Mouse (Mus musculus): Measurements from ENCODE around the gene Tmem59. TPM values are rescaled to one million over a fixed set of nuclear protein-coding genes. Genes with fewer than 3 reads are reported as not detected.

Tmem59 gene
- 356 and 359 TPM in 2 replicates for polyA plus RNA-seq (2015; fragmentation: Nextera tagmentation; extraction: Ambion mirVana)

DNA sequence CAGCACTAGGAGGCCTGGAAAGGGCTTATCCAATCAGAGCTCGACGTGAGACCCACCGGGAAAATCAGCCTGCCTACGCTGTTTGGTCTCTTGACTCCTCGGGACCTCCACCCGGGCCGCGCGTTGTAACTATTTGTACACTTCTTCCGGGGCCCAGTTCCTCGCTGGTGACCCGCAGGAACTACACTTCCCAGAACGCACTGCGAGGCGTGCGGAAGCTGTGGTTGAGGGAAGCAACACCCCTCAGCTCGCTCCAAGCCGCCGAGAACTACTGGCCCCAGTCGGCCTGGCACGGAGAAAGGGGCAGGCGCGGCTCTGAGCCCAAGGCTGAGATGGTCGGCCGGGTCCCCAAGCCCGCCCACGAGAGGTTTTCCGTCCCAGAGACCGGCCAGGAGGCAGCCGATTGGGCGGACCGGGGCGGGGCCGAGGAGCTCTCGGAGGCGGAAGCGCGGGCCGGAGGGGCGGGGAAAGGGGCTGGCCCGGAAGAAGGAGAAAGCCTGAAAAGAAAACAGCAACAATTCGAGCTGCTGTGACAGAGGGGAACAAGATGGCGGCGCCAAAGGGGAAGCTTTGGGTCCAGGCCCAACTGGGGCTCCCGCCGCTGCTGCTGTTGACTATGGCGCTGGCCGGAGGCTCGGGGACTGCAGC, at the start of gene Tmem59:
Tmem59 (plus strand) TSS at position 218 of the 648 bp plus-strand sequence.
- peak within 1 kb of the TSS; percentile 95 for H3K4me3 ChIP-seq (ENCODE audit: low read depth, low read length)
- H3K36me3 ChIP-seq (ENCODE audit: control insufficient read depth, insufficient read depth, low read length), result 0 out of 2 replicates have a peak, but pooled peaks cover 2% of the 10 kb centered on the region
- H3K9me3 ChIP-seq (replicated peaks; ENCODE audit: control insufficient read depth, low read length, poor library complexity, severe bottlenecking), result no peaks in the 10 kb centered on the region
- no peaks in the 10 kb centered on the region for H3K27me3 ChIP-seq (ENCODE audit: control insufficient read depth, insufficient read depth, low read depth, low read length)
- under 1% methylated on average over 48 of the region's 49 CpGs for WGBS
- peak within 1 kb of the TSS; percentile 97 for H3K27ac ChIP-seq (ENCODE audit: low read length)
- peak within 1 kb of the TSS; percentile 87 for H3K9ac ChIP-seq (ENCODE audit: low read depth, low read length)
- peak within 1 kb of the TSS; percentile 74 for H3K4me2 ChIP-seq (ENCODE audit: low read length)
- peaks cover 40% of the 10 kb centered on the region for H3K4me1 ChIP-seq (ENCODE audit: control insufficient read depth, insufficient read depth, low read length)
- ATAC-seq, result peak; percentile 96

DNA sequence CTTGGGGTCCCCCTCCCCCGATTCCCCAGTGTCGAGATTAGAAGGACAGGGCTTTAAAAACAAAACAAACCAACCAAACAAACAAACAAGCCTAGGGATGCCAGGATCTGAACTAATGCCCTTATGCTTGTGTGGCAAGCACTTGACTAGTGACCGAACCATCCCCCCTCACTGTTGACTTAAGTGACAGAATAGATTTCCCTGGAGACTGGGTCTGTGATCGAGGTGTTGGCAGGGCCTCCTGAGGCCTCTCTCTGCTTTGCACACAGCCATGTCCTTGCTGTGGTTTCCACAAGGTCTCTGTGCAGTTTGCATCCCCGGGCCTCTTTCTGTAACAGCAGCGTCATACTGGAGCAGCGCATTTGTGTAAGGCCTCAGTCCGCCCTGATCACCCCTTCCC, 48.8 kb upstream of the Tmem59 start:
- Histone ChIP-seq H3K27me3 (ENCODE audit: control insufficient read depth, insufficient read depth, low read depth, low read length) (no peaks in the 10 kb centered on the region), H3K9ac (ENCODE audit: low read depth, low read length) (no peak overlapping the region), H3K27ac (ENCODE audit: low read length) (no peak overlapping the region), H3K4me3 (ENCODE audit: low read depth, low read length) (no peak overlapping the region), H3K4me1 (ENCODE audit: control insufficient read depth, insufficient read depth, low read length) (peaks cover 16% of the 10 kb centered on the region), H3K9me3 (replicated peaks; ENCODE audit: control insufficient read depth, low read length, poor library complexity, severe bottlenecking) (no peaks in the 10 kb centered on the region), H3K36me3 (ENCODE audit: control insufficient read depth, insufficient read depth, low read length) (no peaks in the 10 kb centered on the region), H3K4me2 (ENCODE audit: low read length) (no peak overlapping the region)
- 72% methylated on average over 8 of the region's 8 CpGs for WGBS
- ATAC-seq, result no peak

DNA sequence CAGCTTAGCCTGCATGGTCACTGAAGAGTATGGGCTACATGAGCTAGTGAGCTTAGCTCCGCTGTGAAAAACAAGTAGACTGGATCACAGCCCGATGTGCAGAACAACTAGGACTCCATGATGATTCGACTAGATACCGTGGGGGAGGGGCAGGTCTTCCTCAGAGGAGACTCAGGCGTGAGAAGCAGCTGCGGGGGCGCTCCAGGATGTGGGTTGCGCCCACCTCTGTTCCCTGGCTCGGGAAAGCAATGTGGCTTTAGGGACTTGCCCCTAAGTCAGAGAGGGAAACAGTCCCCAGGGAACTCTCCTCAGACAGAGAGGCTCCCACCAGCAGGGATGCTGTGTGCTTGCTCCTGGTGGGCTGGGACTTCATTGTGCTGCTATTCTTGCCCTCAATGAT, 47.7 kb upstream of the Tmem59 start:
- Histone ChIP-seq H3K4me3 (ENCODE audit: low read depth, low read length) (no peak overlapping the region), H3K9me3 (replicated peaks; ENCODE audit: control insufficient read depth, low read length, poor library complexity, severe bottlenecking) (no peaks in the 10 kb centered on the region), H3K9ac (ENCODE audit: low read depth, low read length) (no peak overlapping the region), H3K27ac (ENCODE audit: low read length) (0 out of 2 replicates have a peak overlapping the region, but pooled peaks have one; percentile 14), H3K27me3 (ENCODE audit: control insufficient read depth, insufficient read depth, low read depth, low read length) (no peaks in the 10 kb centered on the region), H3K4me1 (ENCODE audit: control insufficient read depth, insufficient read depth, low read length) (peaks cover 16% of the 10 kb centered on the region), H3K4me2 (ENCODE audit: low read length) (no peak overlapping the region), H3K36me3 (ENCODE audit: control insufficient read depth, insufficient read depth, low read length) (no peaks in the 10 kb centered on the region)
- ATAC-seq, result no peak
- WGBS, result 16% methylated on average over 9 of the region's 9 CpGs

DNA sequence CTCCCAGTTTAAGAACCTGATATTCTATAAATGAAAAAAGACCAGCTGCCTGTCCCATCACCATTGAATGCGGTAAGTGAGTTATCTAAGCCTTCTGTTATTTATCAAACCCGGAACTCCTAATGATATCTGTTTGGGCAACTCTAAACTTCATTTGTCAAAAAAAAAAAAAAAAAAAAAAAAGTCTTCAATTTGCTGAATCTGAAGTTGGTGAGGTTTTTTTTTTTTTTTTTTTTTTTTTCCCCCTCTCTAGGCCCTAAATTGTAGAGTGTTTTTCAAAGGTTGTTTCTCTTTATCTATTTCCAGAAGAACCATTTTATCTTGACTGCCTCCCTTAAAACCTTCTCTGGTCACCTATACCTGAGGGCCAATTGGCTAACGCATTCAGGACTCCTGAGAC, 43.3 kb upstream of the Tmem59 start:
- no peak overlapping the region for H3K27ac ChIP-seq (ENCODE audit: low read length)
- no peak overlapping the region for H3K4me3 ChIP-seq (ENCODE audit: low read depth, low read length)
- WGBS, result 91% methylated on average over 3 of the region's 3 CpGs
- H3K9me3 ChIP-seq (replicated peaks; ENCODE audit: control insufficient read depth, low read length, poor library complexity, severe bottlenecking), result no peaks in the 10 kb centered on the region
- no peak overlapping the region for H3K4me2 ChIP-seq (ENCODE audit: low read length)
- no peaks in the 10 kb centered on the region for H3K27me3 ChIP-seq (ENCODE audit: control insufficient read depth, insufficient read depth, low read depth, low read length)
- H3K36me3 ChIP-seq (ENCODE audit: control insufficient read depth, insufficient read depth, low read length), result no peaks in the 10 kb centered on the region
- peaks cover 25% of the 10 kb centered on the region for H3K4me1 ChIP-seq (ENCODE audit: control insufficient read depth, insufficient read depth, low read length)
- H3K9ac ChIP-seq (ENCODE audit: low read depth, low read length), result no peak overlapping the region
- no peak for ATAC-seq

DNA sequence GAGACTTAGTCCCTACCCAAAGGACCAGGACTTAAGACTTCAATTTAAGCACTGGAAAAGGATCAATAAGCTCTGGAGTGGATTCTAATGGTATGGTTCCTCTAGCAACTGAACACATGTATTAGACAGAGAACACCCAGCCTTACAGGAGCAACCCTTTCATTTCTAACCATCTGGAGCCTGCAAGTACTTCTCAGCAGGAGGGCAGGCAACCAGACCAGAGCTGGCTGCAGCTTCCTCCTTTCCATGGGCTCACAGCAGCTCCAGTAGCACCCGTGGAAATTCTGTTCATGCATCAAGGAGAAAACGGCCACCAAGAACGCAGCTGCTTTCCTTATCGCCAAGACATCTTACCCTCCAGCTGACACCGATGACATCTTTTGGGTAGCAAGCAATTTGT, 42.5 kb upstream of the Tmem59 start:
- no peaks in the 10 kb centered on the region for H3K36me3 ChIP-seq (ENCODE audit: control insufficient read depth, insufficient read depth, low read length)
- WGBS, result 72% methylated on average over 5 of the region's 5 CpGs
- ATAC-seq, result no peak

DNA sequence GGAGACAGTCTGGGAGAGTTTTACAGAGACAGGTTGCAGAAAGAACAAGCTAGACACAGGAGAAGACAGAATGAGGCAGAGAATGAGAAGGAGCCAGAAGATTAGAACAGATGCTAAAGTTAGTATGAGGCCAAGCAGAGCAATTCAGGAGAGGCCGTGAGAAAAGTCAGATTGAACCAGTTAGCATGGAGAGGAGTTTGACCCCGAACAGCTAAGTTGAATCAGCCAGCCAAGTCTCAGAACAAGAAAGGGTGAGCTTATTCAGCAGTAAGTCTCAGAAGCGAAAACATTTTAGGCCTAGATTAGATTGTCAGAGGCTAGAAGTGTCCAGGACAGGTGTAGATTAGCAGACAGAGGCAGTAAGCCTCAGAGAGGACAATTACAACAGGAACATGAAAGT, 41.7 kb upstream of the Tmem59 start:
- H3K4me2 ChIP-seq (ENCODE audit: low read length), result no peak overlapping the region
- no peak for ATAC-seq
- peaks cover 31% of the 10 kb centered on the region for H3K4me1 ChIP-seq (ENCODE audit: control insufficient read depth, insufficient read depth, low read length)
- no peaks in the 10 kb centered on the region for H3K27me3 ChIP-seq (ENCODE audit: control insufficient read depth, insufficient read depth, low read depth, low read length)
- no peak overlapping the region for H3K27ac ChIP-seq (ENCODE audit: low read length)
- 64% methylated on average over 3 of the region's 3 CpGs for WGBS
- H3K9me3 ChIP-seq (replicated peaks; ENCODE audit: control insufficient read depth, low read length, poor library complexity, severe bottlenecking), result no peaks in the 10 kb centered on the region
- no peak overlapping the region for H3K4me3 ChIP-seq (ENCODE audit: low read depth, low read length)
- H3K9ac ChIP-seq (ENCODE audit: low read depth, low read length), result no peak overlapping the region
- no peaks in the 10 kb centered on the region for H3K36me3 ChIP-seq (ENCODE audit: control insufficient read depth, insufficient read depth, low read length)

More for the DNA sequence above, 42.5 kb upstream of the Tmem59 start:
- Histone ChIP-seq H3K27ac (ENCODE audit: low read length) (no peak overlapping the region), H3K4me3 (ENCODE audit: low read depth, low read length) (no peak overlapping the region), H3K9ac (ENCODE audit: low read depth, low read length) (no peak overlapping the region), H3K27me3 (ENCODE audit: control insufficient read depth, insufficient read depth, low read depth, low read length) (no peaks in the 10 kb centered on the region), H3K4me2 (ENCODE audit: low read length) (no peak overlapping the region), H3K9me3 (replicated peaks; ENCODE audit: control insufficient read depth, low read length, poor library complexity, severe bottlenecking) (no peaks in the 10 kb centered on the region), H3K4me1 (ENCODE audit: control insufficient read depth, insufficient read depth, low read length) (peaks cover 29% of the 10 kb centered on the region)

DNA sequence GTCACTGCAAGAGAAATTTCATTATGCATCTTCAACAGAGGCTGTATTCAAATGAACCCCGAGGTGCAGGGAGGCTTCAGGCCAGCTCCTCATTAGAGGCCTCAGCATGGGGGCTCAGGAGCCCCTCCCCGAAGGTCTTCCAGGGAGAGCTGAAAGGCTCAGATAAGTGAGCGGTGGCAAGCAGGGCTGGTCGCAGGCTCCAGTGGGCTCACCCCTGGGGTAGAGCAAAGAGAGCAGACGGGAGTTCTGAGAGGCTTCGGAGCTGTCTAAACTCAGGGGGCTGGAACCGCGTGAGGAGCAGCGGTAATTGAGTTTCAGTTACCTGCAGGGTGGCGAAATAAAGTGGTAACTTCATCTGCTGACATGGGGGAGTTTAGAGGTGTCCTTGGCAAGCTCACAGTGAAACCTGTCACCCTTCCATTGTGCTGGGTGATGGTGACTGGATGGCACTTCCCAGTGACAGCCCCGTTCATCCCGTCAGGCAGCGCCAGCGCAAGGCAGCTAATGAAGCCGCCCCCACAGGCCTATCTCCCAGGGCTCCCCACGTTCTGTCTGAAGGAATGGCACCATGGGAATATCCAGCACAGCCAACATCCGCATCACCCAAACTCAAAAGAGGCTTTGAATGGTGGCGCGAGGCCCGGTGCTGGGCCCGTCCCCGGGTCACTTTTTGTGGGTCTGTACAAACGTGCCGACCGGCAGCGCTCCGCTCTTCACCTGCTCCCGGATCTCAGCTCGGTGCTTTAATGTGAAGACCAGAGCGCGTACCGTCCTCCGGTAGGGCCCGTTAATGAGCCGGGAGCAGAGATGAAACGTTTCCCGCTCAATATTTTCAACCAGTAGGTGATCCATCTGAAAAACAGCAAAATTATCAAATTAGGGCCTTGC, 39.0 kb upstream of the Tmem59 start:
- peaks cover 31% of the 10 kb centered on the region for H3K4me1 ChIP-seq (ENCODE audit: control insufficient read depth, insufficient read depth, low read length)

DNA sequence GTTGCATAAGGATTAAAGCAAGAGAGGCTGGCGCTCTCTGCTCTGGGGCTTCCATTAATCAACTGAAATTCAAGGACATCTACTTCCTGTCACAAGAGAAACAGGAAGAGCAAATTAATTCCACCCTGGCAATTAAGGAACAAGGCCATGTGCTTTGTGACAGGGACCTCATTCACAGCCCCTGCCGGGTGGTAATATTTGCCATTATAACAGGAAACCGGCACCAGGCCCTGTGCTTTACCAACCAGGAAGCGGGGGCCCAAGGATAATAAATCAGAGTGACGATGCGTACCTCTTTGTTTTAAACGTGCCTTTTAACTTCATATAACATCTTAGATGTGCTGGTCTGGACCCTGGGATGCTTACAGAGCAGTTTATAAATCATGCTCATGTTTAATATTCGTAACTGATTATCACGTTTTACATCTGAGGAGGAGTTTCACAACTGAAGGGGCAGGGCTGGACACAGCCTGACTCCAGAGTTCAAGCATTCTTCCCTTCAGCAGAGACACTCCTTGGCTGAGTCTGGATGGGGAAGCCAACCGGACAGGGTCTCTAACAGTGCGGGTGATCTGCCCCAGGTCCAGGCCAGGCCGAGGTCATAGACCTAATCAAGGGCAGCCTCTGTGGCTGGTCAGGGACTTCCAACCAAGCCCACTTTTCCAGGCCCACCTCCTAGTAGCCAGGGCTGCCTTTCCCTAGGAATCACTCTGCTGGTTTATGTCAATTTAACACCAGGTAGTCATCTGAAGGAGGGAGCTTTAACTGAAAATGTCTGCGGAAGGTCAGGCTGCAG, 38.2 kb upstream of the Tmem59 start:
- H3K4me1 ChIP-seq (ENCODE audit: control insufficient read depth, insufficient read depth, low read length), result peaks cover 33% of the 10 kb centered on the region
- no peaks in the 10 kb centered on the region for H3K9me3 ChIP-seq (replicated peaks; ENCODE audit: control insufficient read depth, low read length, poor library complexity, severe bottlenecking)
- peak overlapping the region; percentile 77 for H3K27ac ChIP-seq (ENCODE audit: low read length)
- no peaks in the 10 kb centered on the region for H3K27me3 ChIP-seq (ENCODE audit: control insufficient read depth, insufficient read depth, low read depth, low read length)
- peak; percentile 4; the same call in 1 of the 2 replicates for ATAC-seq
- no peaks in the 10 kb centered on the region for H3K36me3 ChIP-seq (ENCODE audit: control insufficient read depth, insufficient read depth, low read length)
- H3K4me2 ChIP-seq (ENCODE audit: low read length), result no peak overlapping the region
- H3K4me3 ChIP-seq (ENCODE audit: low read depth, low read length), result no peak overlapping the region
- WGBS, result 54% methylated on average over 13 of the region's 13 CpGs
- peak overlapping the region; percentile 3; the same call in 1 of the 2 replicates for H3K9ac ChIP-seq (ENCODE audit: low read depth, low read length)

More for the DNA sequence above, 39.0 kb upstream of the Tmem59 start:
- Histone ChIP-seq H3K4me3 (ENCODE audit: low read depth, low read length) (no peak overlapping the region), H3K9me3 (replicated peaks; ENCODE audit: control insufficient read depth, low read length, poor library complexity, severe bottlenecking) (no peaks in the 10 kb centered on the region), H3K4me2 (ENCODE audit: low read length) (peak overlapping the region; percentile 23; the same call in 1 of the 2 replicates), H3K27ac (ENCODE audit: low read length) (peak overlapping the region; percentile 77), H3K27me3 (ENCODE audit: control insufficient read depth, insufficient read depth, low read depth, low read length) (no peaks in the 10 kb centered on the region), H3K36me3 (ENCODE audit: control insufficient read depth, insufficient read depth, low read length) (no peaks in the 10 kb centered on the region), H3K9ac (ENCODE audit: low read depth, low read length) (peak overlapping the region; percentile 32; the same call in 1 of the 2 replicates)
- 19% methylated on average over 37 of the region's 37 CpGs for WGBS
- peak; percentile 83 for ATAC-seq

All from midbrain, embryonic 16.5 days (tissue).